Mouse (Mus musculus) small intestine, adult 2 months (tissue): Measurements from ENCODE around the gene Lgals7.

Source experiments
- CTCF ChIP-seq: fragments of 200-500 bp; IDR thresholded peaks from 2 replicates; pipeline ENCODE4 v1.5.1; 2012; ENCODE audit warnings: low read depth, mild to moderate bottlenecking, control low read depth, inconsistent platforms, low read length, moderate library complexity, mixed read lengths; ENCODE audit not compliant: insufficient replicate concordance, insufficient read length; ENCODE audit errors: extremely low read depth
- POLR2A ChIP-seq: fragments of 200-500 bp; IDR thresholded peaks from 2 replicates; pipeline ENCODE4 v1.6.1; 2012; ENCODE audit warnings: low read depth, mild to moderate bottlenecking, control low read depth, inconsistent platforms, low read length, moderate library complexity

- TF ChIP-seq CTCF, result no peak
- no peak for TF ChIP-seq POLR2A
Observed at GRCm38 (mm10) chr7:28883039-28883438, 19.4 kb downstream of the Lgals7 start.
